Mouse (Mus musculus) heart, embryonic 11.5 days (tissue): Measurements from ENCODE around the gene Aldh1a1. TPM values are rescaled to one million over a fixed set of nuclear protein-coding genes. Genes with fewer than 3 reads are reported as not detected.
"Not testable (repeated sequence)": the region's sequence is repeated elsewhere in the genome, so short reads cannot be mapped to it uniquely, and the experiment has no call there.

Source experiments
- ATAC-seq: fragments of 200-750 bp; cut with Nextera tagmentation; replicated peaks from 2 replicates; pipeline ENCODE4 v1.8.0; 2017; ENCODE audit warnings: moderate library complexity; ENCODE audit not compliant: insufficient number of reproducible peaks, low FRiP score, low TSS enrichment
- H3K27ac ChIP-seq: fragments of 300-500 bp; sonication (generic); 2 replicates; pipeline ENCODE4 v1.5.1; 2014; ENCODE audit warnings: mild to moderate bottlenecking, low read depth, low read length
- H3K27me3 ChIP-seq: fragments of 300-500 bp; sonication (generic); 2 replicates; pipeline ENCODE4 v1.6.1; 2014; ENCODE audit warnings: mild to moderate bottlenecking, low read length, mixed read lengths; ENCODE audit not compliant: control insufficient read depth, insufficient read depth
- H3K36me3 ChIP-seq: fragments of 300-500 bp; sonication (generic); 2 replicates; pipeline ENCODE4 v1.6.1; 2014; ENCODE audit warnings: mild to moderate bottlenecking, low read length, moderate library complexity, mixed read lengths; ENCODE audit not compliant: control insufficient read depth, insufficient read depth
- H3K4me1 ChIP-seq: fragments of 300-500 bp; sonication (generic); 2 replicates; pipeline ENCODE4 v1.6.1; 2014; ENCODE audit warnings: low read length; ENCODE audit not compliant: control insufficient read depth, insufficient read depth
- H3K4me2 ChIP-seq: fragments of 300-500 bp; sonication (generic); 2 replicates; pipeline ENCODE4 v1.6.1; 2014; ENCODE audit warnings: mild to moderate bottlenecking, moderate library complexity
- H3K4me3 ChIP-seq: fragments of 300-500 bp; sonication (generic); 2 replicates; pipeline ENCODE4 v1.5.1; 2014; ENCODE audit warnings: low read depth, low read length
- H3K9ac ChIP-seq: fragments of 300-500 bp; sonication (generic); 2 replicates; pipeline ENCODE4 v1.6.1; 2014; ENCODE audit warnings: mild to moderate bottlenecking, low read depth, low read length, moderate library complexity
- H3K9me3 ChIP-seq: fragments of 300-500 bp; sonication (generic); replicated peaks from 2 replicates; pipeline ENCODE4 v1.6.1; 2016; ENCODE audit warnings: low read length; ENCODE audit not compliant: control insufficient read depth
- WGBS: fragments of 180-500 bp; shearing (Covaris S2); extraction: QIAGEN DNeasy Blood & Tissue Kit; methylation state at CpG from one replicate; pipeline ENCODE4 v1.1.7; 2014; ENCODE audit not compliant: insufficient replicate concordance; 5-methylcytosine and 5-hydroxymethylcytosine counted together
- polyA plus RNA-seq: library from polyadenylated mRNA; unstranded; fragments of >200 nt; fragmentation: Nextera tagmentation; extraction: Ambion mirVana; gene quantifications from 2 replicates; pipeline ENCODE4 v1.2.1, GENCODE M21; 2014

The Aldh1a1 gene
- polyA plus RNA-seq, 1 experiment from 2014 or later: 4.0 TPM

DNA sequence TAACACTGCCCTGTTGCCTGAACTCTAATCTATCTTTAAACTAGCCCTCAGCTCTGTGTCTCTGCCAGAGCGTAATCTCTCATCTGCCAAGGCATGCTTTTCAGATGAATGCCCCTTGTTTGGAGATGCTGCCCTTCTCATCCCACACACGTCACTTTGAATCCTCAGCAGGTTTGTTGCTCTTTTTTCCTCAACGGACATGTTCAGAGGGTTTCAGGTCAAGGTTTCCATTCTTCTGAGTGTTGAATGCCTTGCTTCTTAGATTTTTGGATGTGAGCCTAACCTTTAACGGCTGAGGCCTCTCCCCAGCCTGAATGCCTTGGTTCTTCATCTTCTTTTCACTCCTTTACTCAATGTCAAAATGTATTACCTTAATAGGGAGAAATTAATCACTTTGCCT, 16.1 kb downstream of the Aldh1a1 start:
- H3K4me2 ChIP-seq: no peak overlapping the region
- no peak for ATAC-seq
- 48% methylated on average over 4 of the region's 4 CpGs for WGBS
- H3K9me3 ChIP-seq: no peaks in the 10 kb centered on the region
- no peaks in the 10 kb centered on the region for H3K4me1 ChIP-seq
- no peak overlapping the region for H3K4me3 ChIP-seq
- H3K27ac ChIP-seq: no peak overlapping the region
- no peaks in the 10 kb centered on the region for H3K27me3 ChIP-seq
- H3K9ac ChIP-seq: no peak overlapping the region
- no peaks in the 10 kb centered on the region for H3K36me3 ChIP-seq

- no peaks in the 10 kb centered on the region for H3K36me3 ChIP-seq
- H3K4me1 ChIP-seq: no peaks in the 10 kb centered on the region
- no peak for ATAC-seq
- no peak overlapping the region for H3K4me2 ChIP-seq
- no peak overlapping the region for H3K27ac ChIP-seq
- 80% methylated on average over 2 of the region's 2 CpGs for WGBS
- no peaks in the 10 kb centered on the region for H3K27me3 ChIP-seq
- no peak overlapping the region for H3K4me3 ChIP-seq
- no peaks in the 10 kb centered on the region for H3K9me3 ChIP-seq
- no peak overlapping the region for H3K9ac ChIP-seq
These were observed 19.5 kb downstream of the Aldh1a1 start for GRCm38 (mm10) chr19:20511971-20512370.

- Histone ChIP-seq H3K9me3 (no peaks in the 10 kb centered on the region), H3K4me1 (no peaks in the 10 kb centered on the region), H3K9ac (no peak overlapping the region), H3K36me3 (no peaks in the 10 kb centered on the region), H3K4me2 (no peak overlapping the region), H3K4me3 (no peak overlapping the region), H3K27me3 (no peaks in the 10 kb centered on the region), H3K27ac (no peak overlapping the region)
- WGBS: 78% methylated on average over 2 of the region's 2 CpGs
- ATAC-seq: no peak
These were observed 20.7 kb downstream of the Aldh1a1 start for GRCm38 (mm10) chr19:20513181-20513580.

- 69% methylated on average over 6 of the region's 6 CpGs for WGBS
- no peak overlapping the region for H3K4me3 ChIP-seq
- no peaks in the 10 kb centered on the region for H3K4me1 ChIP-seq
- no peak overlapping the region for H3K4me2 ChIP-seq
- no peaks in the 10 kb centered on the region for H3K36me3 ChIP-seq
- H3K9ac ChIP-seq: no peak overlapping the region
- no peak overlapping the region for H3K27ac ChIP-seq
- no peaks in the 10 kb centered on the region for H3K9me3 ChIP-seq
- H3K27me3 ChIP-seq: no peaks in the 10 kb centered on the region
- ATAC-seq: no peak
These were observed 21.3 kb downstream of the Aldh1a1 start for GRCm38 (mm10) chr19:20513688-20514361.

DNA sequence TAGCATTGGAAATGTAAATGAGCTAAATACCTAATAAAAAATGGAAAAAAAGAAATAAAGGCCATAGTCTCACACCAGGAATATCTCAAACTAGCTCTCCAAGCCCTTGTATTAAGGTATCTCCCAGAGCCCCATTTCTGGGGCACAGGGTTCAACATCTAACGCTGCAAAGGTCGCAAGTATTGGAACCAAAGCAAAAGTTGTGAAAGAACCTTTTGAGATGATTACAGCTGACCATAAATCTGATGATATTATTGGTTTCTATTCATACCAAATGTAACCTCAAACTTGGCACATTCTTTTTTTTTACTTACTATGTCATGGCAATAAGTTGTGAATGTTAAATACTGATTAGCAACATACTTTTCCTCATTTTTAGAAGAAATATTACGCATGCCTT, 24.0 kb downstream of the Aldh1a1 start:
- 88% methylated on average over 3 of the region's 3 CpGs for WGBS
- no peak for ATAC-seq

GRCm38 (mm10) chr19:20529156-20529555, 36.6 kb downstream of the Aldh1a1 start:
- H3K9me3 ChIP-seq, H3K27me3 ChIP-seq, H3K36me3 ChIP-seq, H3K4me1 ChIP-seq, H3K4me3 ChIP-seq, ATAC-seq, H3K27ac ChIP-seq, H3K9ac ChIP-seq, H3K4me2 ChIP-seq: not testable (repeated sequence)
- WGBS: 78% methylated on average over 11 of the region's 11 CpGs

More for the DNA sequence above, 24.0 kb downstream of the Aldh1a1 start:
- Histone ChIP-seq H3K27me3 (no peaks in the 10 kb centered on the region), H3K4me1 (no peaks in the 10 kb centered on the region), H3K9ac (no peak overlapping the region), H3K27ac (no peak overlapping the region), H3K9me3 (no peaks in the 10 kb centered on the region), H3K36me3 (no peaks in the 10 kb centered on the region), H3K4me3 (no peak overlapping the region), H3K4me2 (no peak overlapping the region)

DNA sequence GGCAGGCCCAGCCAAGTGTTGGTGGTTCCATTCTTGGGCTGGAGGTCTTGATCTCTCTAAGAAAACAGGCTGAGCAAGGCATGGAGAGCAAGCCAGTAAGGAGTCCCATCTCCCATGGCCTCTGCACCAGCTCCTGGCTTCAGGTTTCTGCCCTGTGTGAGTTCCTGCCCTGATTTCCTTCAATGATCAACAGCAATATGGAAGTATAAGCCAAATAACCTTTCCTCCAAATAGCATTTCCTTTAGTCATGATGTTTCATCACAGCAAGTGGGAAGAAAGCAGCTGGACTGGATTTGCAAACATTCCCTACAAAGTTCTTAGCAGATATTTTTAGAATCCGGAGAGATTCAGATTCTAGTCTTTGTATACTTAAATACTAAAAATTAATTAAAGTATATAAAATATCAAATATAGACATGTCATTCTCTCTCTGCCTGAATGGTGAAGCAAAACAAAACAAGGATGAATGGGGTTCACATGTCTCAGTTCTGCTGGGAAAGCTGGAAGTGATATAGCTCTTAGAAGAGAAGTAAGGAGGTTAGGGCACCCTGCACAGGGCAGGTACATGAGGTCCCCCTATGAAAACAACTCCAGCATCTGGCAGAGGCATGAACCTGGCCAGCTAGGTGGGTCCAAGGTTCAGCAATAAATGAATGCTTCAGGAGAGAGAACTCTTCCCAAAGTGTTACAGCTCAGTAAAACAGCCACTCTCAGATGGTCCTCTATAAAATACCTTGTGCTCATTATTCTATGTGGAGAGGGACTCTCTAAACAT, 37.6 kb downstream of the Aldh1a1 start:
- 81% methylated on average over 1 of the region's 1 CpGs for WGBS
- 0 out of 2 replicates have a peak, but pooled peaks cover 3% of the 10 kb centered on the region for H3K4me1 ChIP-seq
- no peak overlapping the region for H3K9ac ChIP-seq
- ATAC-seq: no peak
- no peak overlapping the region for H3K4me2 ChIP-seq
- no peak overlapping the region for H3K4me3 ChIP-seq
- H3K9me3 ChIP-seq: no peaks in the 10 kb centered on the region
- no peaks in the 10 kb centered on the region for H3K27me3 ChIP-seq
- H3K27ac ChIP-seq: no peak overlapping the region
- H3K36me3 ChIP-seq: no peaks in the 10 kb centered on the region

- Histone ChIP-seq H3K9ac (no peak overlapping the region), H3K27me3 (no peaks in the 10 kb centered on the region), H3K4me2 (no peak overlapping the region), H3K27ac (no peak overlapping the region), H3K36me3 (no peaks in the 10 kb centered on the region), H3K9me3 (no peaks in the 10 kb centered on the region), H3K4me1 (no peaks in the 10 kb centered on the region), H3K4me3 (no peak overlapping the region)
- 52% methylated on average over 7 of the region's 7 CpGs for WGBS
- ATAC-seq: no peak
These were observed 44.0 kb downstream of the Aldh1a1 start for GRCm38 (mm10) chr19:20536538-20536937.
